Comparison of ENCODE assay signal across 13 mouse cellular contexts in genomic region chr9:102243296-102243695, GRCm38 (mm10).
DNase-seq lines count a peak whose midpoint lies in the region; ATAC-seq and TF ChIP-seq lines count a peak whose summit lies in the region.
"Had no signal": no experiment of that assay in that cellular context is flagged by ENCODE, and none has a peak within 500 bp of the region (broad histone marks: within the 10 kb centered on the region; RNA-seq: fewer than 3 reads in every experiment).

No protein-coding gene starts in this region.

- intact Hi-C loops in heart, adult 2 months (cut with DNase I): no loop called here

- DNase-seq in cerebellum, postnatal 25 days: peak; percentile 46 to 58
- no peak for DNase-seq in cerebellum, adult 11 months
- peak; percentile 57 for DNase-seq in ZHBTc4 (ENCODE audit: low read depth, low spot score)
- no peak for DNase-seq in adrenal gland, postnatal 25 days
- DNase-seq in heart, adult 2 months: no peak
- no peak for DNase-seq in left cerebral cortex, adult 11 months (ENCODE audit: low spot score)
- DNase-seq: gastrocnemius, postnatal 25 days; heart, postnatal 36 days; liver had no signal

- H3K79me2 ChIP-seq in heart, adult 2 months (replicated peaks; ENCODE audit: control insufficient read depth, insufficient read depth, low read length): no peaks in the 10 kb centered on the region

- H3K9me3 ChIP-seq in forebrain, embryonic 16.5 days (ENCODE audit: control insufficient read depth, low read length): no peaks in the 10 kb centered on the region
- H3K9me3 ChIP-seq in midbrain, embryonic 15.5 days: no peaks in the 10 kb centered on the region

- no peak for TF ChIP-seq EP300 in heart, adult 2 months (IDR thresholded peaks at IDR 0.05; ENCODE audit: insufficient read depth, low read depth, low read length)

- peaks cover 28% of the 10 kb centered on the region for H3K27me3 ChIP-seq in forebrain, embryonic 16.5 days (replicated peaks; ENCODE audit: control insufficient read depth, insufficient read depth, low read length)
- H3K27me3 ChIP-seq in midbrain, embryonic 15.5 days (replicated peaks): no peaks in the 10 kb centered on the region
- no peaks in the 10 kb centered on the region for H3K27me3 ChIP-seq in heart, adult 2 months (ENCODE audit: control insufficient read depth, insufficient read depth, low read length)

- WGBS in forebrain, embryonic 16.5 days: 2% methylated on average over 7 of the region's 7 CpGs
- WGBS in midbrain, embryonic 15.5 days: 10% methylated on average over 7 of the region's 7 CpGs
- WGBS in heart, adult 2 months: 44% methylated on average over 7 of the region's 7 CpGs

- no peak overlapping the region for H3K9ac ChIP-seq in forebrain, embryonic 16.5 days (replicated peaks; ENCODE audit: low read depth, low read length)
- no peak overlapping the region for H3K9ac ChIP-seq in midbrain, embryonic 15.5 days
- no peak overlapping the region for H3K9ac ChIP-seq in heart, adult 2 months (ENCODE audit: low read depth, low read length)

- H3K36me3 ChIP-seq in forebrain, embryonic 16.5 days (ENCODE audit: control insufficient read depth, insufficient read depth): no peaks in the 10 kb centered on the region
- H3K36me3 ChIP-seq in midbrain, embryonic 15.5 days (replicated peaks): no peaks in the 10 kb centered on the region
- H3K36me3 ChIP-seq in heart, adult 2 months (ENCODE audit: control insufficient read depth, insufficient read depth, low read length): no peaks in the 10 kb centered on the region

- ATAC-seq in forebrain, embryonic 16.5 days: peak; percentile 81
- ATAC-seq in midbrain, embryonic 15.5 days (replicated peaks): peak; percentile 85

- no peak for TF ChIP-seq POLR2A in heart, adult 2 months (IDR thresholded peaks at IDR 0.05; ENCODE audit: insufficient read depth, low read depth, low read length)

- H3K4me3 ChIP-seq in forebrain, embryonic 16.5 days (replicated peaks; ENCODE audit: low read length): no peak overlapping the region
- H3K4me3 ChIP-seq in midbrain, embryonic 15.5 days: no peak overlapping the region
- no peak overlapping the region for H3K4me3 ChIP-seq in heart, adult 2 months
- H3K4me3 ChIP-seq: layer of hippocampus, adult 2 months had no signal

- no peak overlapping the region for H3K27ac ChIP-seq in forebrain, embryonic 16.5 days (ENCODE audit: low read length)
- peak overlapping the region; percentile 41 for H3K27ac ChIP-seq in midbrain, embryonic 15.5 days
- H3K27ac ChIP-seq in heart, adult 2 months: no peak overlapping the region
- H3K27ac ChIP-seq: layer of hippocampus, adult 2 months; macrophage had no signal

- peaks cover 13% of the 10 kb centered on the region for H3K4me1 ChIP-seq in forebrain, embryonic 16.5 days (replicated peaks; ENCODE audit: control insufficient read depth, insufficient read depth, low read length)
- peaks cover 44% of the 10 kb centered on the region for H3K4me1 ChIP-seq in midbrain, embryonic 15.5 days
- no peaks in the 10 kb centered on the region for H3K4me1 ChIP-seq in heart, adult 2 months (ENCODE audit: control insufficient read depth, insufficient read depth, low read length)

- no peak for TF ChIP-seq CTCF in heart, adult 2 months (IDR thresholded peaks at IDR 0.05)

- H3K4me2 ChIP-seq in forebrain, embryonic 16.5 days (ENCODE audit: low read length): no peak overlapping the region
- H3K4me2 ChIP-seq in midbrain, embryonic 15.5 days: peak overlapping the region; percentile 0; the same call in 1 of the 2 replicates

Comparison
In these comparisons a context has a peak if more than half of its experiments do, and no peak if none do; other contexts are left out.
1. DNase-seq: peak in cerebellum, postnatal 25 days (2 of 2) and ZHBTc4 (single experiment); none in cerebellum, adult 11 months (single experiment), adrenal gland, postnatal 25 days (single experiment), heart, adult 2 months (0 of 2) and left cerebral cortex, adult 11 months (single experiment).